17 mouse cellular contexts compared by ENCODE assay signal in genomic region chr10:79660298-79660697, GRCm38 (mm10). TPM values are rescaled to one million over a fixed set of nuclear protein-coding genes. Genes with fewer than 3 reads are reported as not detected.
DNase-seq lines count a peak whose midpoint lies in the region; ATAC-seq and TF ChIP-seq lines count a peak whose summit lies in the region.
"Had no signal": no experiment of that assay in that cellular context is flagged by ENCODE, and none has a peak within 500 bp of the region (broad histone marks: within the 10 kb centered on the region; RNA-seq: fewer than 3 reads in every experiment).

No protein-coding gene starts in this region.

- no peak overlapping the region for H3K4me3 ChIP-seq in hindbrain, postnatal 0 days (ENCODE audit: low read length)
- no peak overlapping the region for H3K4me3 ChIP-seq in hindbrain, embryonic 16.5 days (ENCODE audit: low read length)
- H3K4me3 ChIP-seq in lung, postnatal 0 days (ENCODE audit: low read depth, low read length) = no peak overlapping the region
- H3K4me3 ChIP-seq in E14TG2a.4 (replicated peaks; ENCODE audit: low read length) = no peak overlapping the region
- H3K4me3 ChIP-seq: heart, embryonic 15.5 days; hindbrain, embryonic 13.5 days had no signal

- WGBS in hindbrain, postnatal 0 days = 85% methylated on average over 2 of the region's 2 CpGs
- 84% methylated on average over 2 of the region's 2 CpGs for WGBS in hindbrain, embryonic 16.5 days
- WGBS in lung, postnatal 0 days = 75% methylated on average over 2 of the region's 2 CpGs

- no peak for TF ChIP-seq EP300 in lung, postnatal 0 days (IDR thresholded peaks at IDR 0.05)

- no peaks in the 10 kb centered on the region for H3K9me3 ChIP-seq in hindbrain, postnatal 0 days (ENCODE audit: low read length)
- no peaks in the 10 kb centered on the region for H3K9me3 ChIP-seq in hindbrain, embryonic 16.5 days (ENCODE audit: control insufficient read depth, low read length)
- H3K9me3 ChIP-seq in lung, postnatal 0 days (ENCODE audit: low read length) = no peaks in the 10 kb centered on the region
- no peaks in the 10 kb centered on the region for H3K9me3 ChIP-seq in E14TG2a.4 (ENCODE audit: low read length)
- H3K9me3 ChIP-seq: heart, embryonic 15.5 days; hindbrain, embryonic 13.5 days had no signal

- no peak for ATAC-seq in hindbrain, postnatal 0 days
- no peak for ATAC-seq in hindbrain, embryonic 16.5 days
- ATAC-seq in lung, postnatal 0 days = no peak
- peak; percentile 55 for ATAC-seq in megakaryocyte progenitor cell, adult 5-6 weeks (replicated peaks; ENCODE audit: poor library complexity)
- ATAC-seq: forebrain, embryonic 14.5 days had no signal

- no peak overlapping the region for H3K27ac ChIP-seq in hindbrain, postnatal 0 days
- no peak overlapping the region for H3K27ac ChIP-seq in hindbrain, embryonic 16.5 days (ENCODE audit: low read depth, low read length)
- no peak overlapping the region for H3K27ac ChIP-seq in lung, postnatal 0 days (ENCODE audit: low read length)
- H3K27ac ChIP-seq: heart, embryonic 15.5 days; hindbrain, embryonic 13.5 days; macrophage had no signal

- DNase-seq in hindbrain, postnatal 0 days (ENCODE audit: low spot score) = no peak
- no peak for DNase-seq in lung, postnatal 0 days (ENCODE audit: low spot score)
- DNase-seq in lung, postnatal 4 days = no peak
- no peak for DNase-seq in right cerebral cortex, adult 2 months (ENCODE audit: low spot score in 2 of 2)
- no peak for DNase-seq in cerebellum, adult 9-10 months
- DNase-seq: cerebellum, adult 9-11 months; gastrocnemius, postnatal 14 days; kidney, postnatal 25 days had no signal

- H3K36me3 ChIP-seq in hindbrain, postnatal 0 days (ENCODE audit: insufficient read depth, low read length) = no peaks in the 10 kb centered on the region
- no peaks in the 10 kb centered on the region for H3K36me3 ChIP-seq in hindbrain, embryonic 16.5 days (ENCODE audit: control insufficient read depth, insufficient read depth, low read length)
- no peaks in the 10 kb centered on the region for H3K36me3 ChIP-seq in lung, postnatal 0 days (ENCODE audit: insufficient read depth, low read length)
- no peaks in the 10 kb centered on the region for H3K36me3 ChIP-seq in E14TG2a.4 (ENCODE audit: insufficient read depth, low read length)
- H3K36me3 ChIP-seq: heart, embryonic 15.5 days; hindbrain, embryonic 13.5 days had no signal

- no peaks in the 10 kb centered on the region for H3K27me3 ChIP-seq in hindbrain, postnatal 0 days (ENCODE audit: insufficient read depth, low read length)
- no peaks in the 10 kb centered on the region for H3K27me3 ChIP-seq in hindbrain, embryonic 16.5 days (replicated peaks; ENCODE audit: control insufficient read depth, insufficient read depth, low read length)
- H3K27me3 ChIP-seq in lung, postnatal 0 days (replicated peaks; ENCODE audit: insufficient read depth, low read length) = no peaks in the 10 kb centered on the region
- peaks cover 12% of the 10 kb centered on the region; the same call in 1 of the 2 replicates for H3K27me3 ChIP-seq in E14TG2a.4 (ENCODE audit: insufficient read depth, low read length)
- H3K27me3 ChIP-seq: hindbrain, embryonic 13.5 days had no signal

- H3K4me1 ChIP-seq in hindbrain, postnatal 0 days (ENCODE audit: insufficient read depth, low read length) = no peaks in the 10 kb centered on the region
- peaks cover 3% of the 10 kb centered on the region for H3K4me1 ChIP-seq in hindbrain, embryonic 16.5 days (ENCODE audit: control insufficient read depth, insufficient read depth, low read depth, low read length)
- H3K4me1 ChIP-seq in lung, postnatal 0 days (ENCODE audit: insufficient read depth, low read depth, low read length) = no peaks in the 10 kb centered on the region
- peaks cover 54% of the 10 kb centered on the region for H3K4me1 ChIP-seq in E14TG2a.4 (replicated peaks; ENCODE audit: low read depth, low read length)

- no peak overlapping the region for H3K4me2 ChIP-seq in hindbrain, postnatal 0 days (ENCODE audit: low read depth, low read length)
- H3K4me2 ChIP-seq in hindbrain, embryonic 16.5 days (ENCODE audit: low read length) = no peak overlapping the region
- H3K4me2 ChIP-seq in lung, postnatal 0 days (replicated peaks; ENCODE audit: low read depth, low read length) = no peak overlapping the region
- H3K4me2 ChIP-seq: heart, embryonic 15.5 days; hindbrain, embryonic 13.5 days had no signal

- H3K9ac ChIP-seq in hindbrain, postnatal 0 days (replicated peaks; ENCODE audit: low read length) = no peak overlapping the region
- H3K9ac ChIP-seq in hindbrain, embryonic 16.5 days (ENCODE audit: low read depth, low read length) = no peak overlapping the region
- H3K9ac ChIP-seq in lung, postnatal 0 days (replicated peaks; ENCODE audit: low read depth) = no peak overlapping the region
- H3K9ac ChIP-seq: heart, embryonic 15.5 days; hindbrain, embryonic 13.5 days had no signal

- TF ChIP-seq CTCF in hindbrain, postnatal 0 days (IDR thresholded peaks at IDR 0.05; ENCODE audit: low read depth) = peak; percentile 71
- peak; percentile 53 for TF ChIP-seq CTCF in lung, postnatal 0 days (IDR thresholded peaks at IDR 0.05)
- TF ChIP-seq CTCF in E14TG2a.4 (conservative IDR thresholded peaks at IDR 0.05; ENCODE audit: low read length) = peak; percentile 71

RNA-seq across cellular contexts. Expression of gene Madcam1, which starts 4.1 kb away (rescaled TPM):
- 0.90 and 2.1 TPM in 2 replicates for total RNA-seq in hindbrain, postnatal 0 days (2014; rRNA removed)
- 0.98 and 1.4 TPM in 2 replicates for polyA plus RNA-seq in hindbrain, postnatal 0 days (2015; fragmentation: Nextera tagmentation; extraction: Ambion mirVana)
- 0.99 and 1.5 TPM in 2 replicates for polyA plus RNA-seq in hindbrain, embryonic 16.5 days (2015; fragmentation: Nextera tagmentation; extraction: Ambion mirVana)
- not detected in 2 replicates for polyA plus RNA-seq in lung, postnatal 0 days (2015; fragmentation: Nextera tagmentation; extraction: Ambion mirVana)
- not detected in 2 replicates for total RNA-seq in megakaryocyte progenitor cell, adult 5-6 weeks (2015)
- not detected in 2 replicates for total RNA-seq in megakaryocyte progenitor cell, adult 5-6 weeks (2017)
- total RNA-seq: gastrocnemius, postnatal 14 days; liver, adult 2 months had no signal
- polyA plus RNA-seq: liver, adult 2 months; macrophage had no signal

RNA-seq across cellular contexts. Expression of gene Tpgs1, which starts 8.9 kb away (rescaled TPM):
- total RNA-seq in hindbrain, postnatal 0 days (2014; rRNA removed) = 117 and 135 TPM in 2 replicates
- polyA plus RNA-seq in hindbrain, postnatal 0 days (2015; fragmentation: Nextera tagmentation; extraction: Ambion mirVana) = 132 and 133 TPM in 2 replicates
- polyA plus RNA-seq in hindbrain, embryonic 16.5 days (2015; fragmentation: Nextera tagmentation; extraction: Ambion mirVana) = 107 and 124 TPM in 2 replicates
- 64.6 and 71.2 TPM in 2 replicates for polyA plus RNA-seq in lung, postnatal 0 days (2015; fragmentation: Nextera tagmentation; extraction: Ambion mirVana)
- 8.3 and 10.2 TPM in 2 replicates for total RNA-seq in megakaryocyte progenitor cell, adult 5-6 weeks (2015)
- 8.2 and 10.4 TPM in 2 replicates for total RNA-seq in megakaryocyte progenitor cell, adult 5-6 weeks (2017)

RNA-seq across cellular contexts. Expression of gene Odf3l2, which starts 14.8 kb away (rescaled TPM):
- 0.42 and 2.0 TPM in 2 replicates for total RNA-seq in hindbrain, postnatal 0 days (2014; rRNA removed)
- polyA plus RNA-seq in hindbrain, postnatal 0 days (2015; fragmentation: Nextera tagmentation; extraction: Ambion mirVana) = 0.60 and 0.71 TPM in 2 replicates
- 0.37 and 0.89 TPM in 2 replicates for polyA plus RNA-seq in hindbrain, embryonic 16.5 days (2015; fragmentation: Nextera tagmentation; extraction: Ambion mirVana)
- not detected in 2 replicates for polyA plus RNA-seq in lung, postnatal 0 days (2015; fragmentation: Nextera tagmentation; extraction: Ambion mirVana)
- total RNA-seq in megakaryocyte progenitor cell, adult 5-6 weeks (2015) = not detected in 2 replicates
- total RNA-seq in megakaryocyte progenitor cell, adult 5-6 weeks (2017) = not detected in 2 replicates
- total RNA-seq: liver, adult 2 months had no signal
- polyA plus RNA-seq: embryonic facial prominence, embryonic 14.5 days; heart, embryonic 15.5 days; hindbrain, embryonic 13.5 days; liver, adult 2 months; macrophage had no signal

RNA-seq across cellular contexts. Expression of gene Cdc34, which starts 21.7 kb away (rescaled TPM):
- total RNA-seq in hindbrain, postnatal 0 days (2014; rRNA removed) = 65.1 and 76.7 TPM in 2 replicates
- 69.8 and 71.3 TPM in 2 replicates for polyA plus RNA-seq in hindbrain, postnatal 0 days (2015; fragmentation: Nextera tagmentation; extraction: Ambion mirVana)
- 73.5 and 84.7 TPM in 2 replicates for polyA plus RNA-seq in hindbrain, embryonic 16.5 days (2015; fragmentation: Nextera tagmentation; extraction: Ambion mirVana)
- polyA plus RNA-seq in lung, postnatal 0 days (2015; fragmentation: Nextera tagmentation; extraction: Ambion mirVana) = 52.7 and 64.3 TPM in 2 replicates
- total RNA-seq in megakaryocyte progenitor cell, adult 5-6 weeks (2015) = 69.2 and 79.0 TPM in 2 replicates
- total RNA-seq in megakaryocyte progenitor cell, adult 5-6 weeks (2017) = 154 and 169 TPM in 2 replicates

RNA-seq across cellular contexts. Expression of gene Shc2, which starts 22.6 kb away (rescaled TPM):
- total RNA-seq in hindbrain, postnatal 0 days (2014; rRNA removed) = 66.2 and 67.9 TPM in 2 replicates
- 19.8 and 21.3 TPM in 2 replicates for polyA plus RNA-seq in hindbrain, postnatal 0 days (2015; fragmentation: Nextera tagmentation; extraction: Ambion mirVana)
- 13.7 and 27.7 TPM in 2 replicates for polyA plus RNA-seq in hindbrain, embryonic 16.5 days (2015; fragmentation: Nextera tagmentation; extraction: Ambion mirVana)
- polyA plus RNA-seq in lung, postnatal 0 days (2015; fragmentation: Nextera tagmentation; extraction: Ambion mirVana) = 1.1 and 1.3 TPM in 2 replicates
- total RNA-seq in megakaryocyte progenitor cell, adult 5-6 weeks (2015) = not detected in 2 replicates
- not detected in 2 replicates for total RNA-seq in megakaryocyte progenitor cell, adult 5-6 weeks (2017)
